Mouse (Mus musculus) forebrain, postnatal 0 days (tissue): Measurements from ENCODE around the gene Wdr34. TPM values are rescaled to one million over a fixed set of nuclear protein-coding genes. Genes with fewer than 3 reads are reported as not detected.

Experiments used
- ATAC-seq: fragments of 200-750 bp; cut with Nextera tagmentation; 2 replicates; pipeline ENCODE4 v1.8.0; 2017; ENCODE audit warnings: mild to moderate bottlenecking, moderate library complexity
- DNase-seq: peaks from one replicate; pipeline ENCODE4 v3.0.0-alpha.2; 2015
- H3K27ac ChIP-seq: fragments of 300-500 bp; sonication (generic); 2 replicates; pipeline ENCODE4 v1.5.1; 2014; ENCODE audit warnings: low read depth, mild to moderate bottlenecking, antibody characterized with exemption, low read length, moderate library complexity, mixed read lengths
- H3K27me3 ChIP-seq: fragments of 300-500 bp; sonication (generic); 2 replicates; pipeline ENCODE4 v1.6.1; 2014; ENCODE audit warnings: mild to moderate bottlenecking, low read length, mixed read lengths; ENCODE audit not compliant: insufficient read depth
- H3K36me3 ChIP-seq: fragments of 300-500 bp; sonication (generic); 2 replicates; pipeline ENCODE4 v1.6.1; 2014; ENCODE audit warnings: mild to moderate bottlenecking, moderate library complexity; ENCODE audit not compliant: insufficient read depth
- H3K4me1 ChIP-seq: fragments of 300-500 bp; sonication (generic); 2 replicates; pipeline ENCODE4 v1.6.1; 2014; ENCODE audit warnings: antibody characterized with exemption; ENCODE audit not compliant: insufficient read depth
- H3K4me2 ChIP-seq: fragments of 300-500 bp; sonication (generic); 2 replicates; pipeline ENCODE4 v1.6.1; 2014; ENCODE audit warnings: low read depth, mild to moderate bottlenecking, moderate library complexity
- H3K4me3 ChIP-seq: fragments of 300-500 bp; sonication (generic); 2 replicates; pipeline ENCODE4 v1.5.1; 2014; ENCODE audit warnings: low read depth, low read length, mixed read lengths
- H3K9ac ChIP-seq: fragments of 300-500 bp; sonication (generic); 2 replicates; pipeline ENCODE4 v1.6.1; 2014; ENCODE audit warnings: mild to moderate bottlenecking
- H3K9me3 ChIP-seq: fragments of 300-500 bp; sonication (generic); 2 replicates; pipeline ENCODE4 v1.6.1; 2016; ENCODE audit warnings: low read length
- CTCF ChIP-seq: sonication (generic); IDR thresholded peaks from 2 replicates; pipeline ENCODE4 v1.5.1; 2016; ENCODE audit warnings: antibody characterized with exemption, control low read depth, low read depth
- WGBS: fragments of 180-500 bp; shearing (Covaris S2); extraction: QIAGEN DNeasy Blood & Tissue Kit; methylation state at CpG from one replicate; pipeline ENCODE4 v1.1.7; 2014; 5-methylcytosine and 5-hydroxymethylcytosine counted together
- polyA plus RNA-seq: library from polyadenylated mRNA; unstranded; fragments of >200 nt; fragmentation: Nextera tagmentation; extraction: Ambion mirVana; gene quantifications from 2 replicates; pipeline ENCODE4 v1.2.1, GENCODE M21; 2015
- total RNA-seq: library from RNA; depleted of rRNA; stranded (reverse); fragments of >200 nt; gene quantifications from 2 replicates; pipeline ENCODE4 v1.2.3, GENCODE M21; 2014

The Wdr34 gene
- total and polyA plus RNA-seq, 2 experiments from 2014 or later = 83.6 to 103 TPM

GRCm38 (mm10) chr2:30087310-30087709, 38.6 kb upstream of the Wdr34 start:
- Histone ChIP-seq H3K9me3 (no peaks in the 10 kb centered on the region), H3K27me3 (no peaks in the 10 kb centered on the region), H3K4me3 (no peak overlapping the region), H3K36me3 (peaks cover 6% of the 10 kb centered on the region; the same call in 1 of the 2 replicates), H3K4me2 (no peak overlapping the region), H3K9ac (no peak overlapping the region), H3K4me1 (no peaks in the 10 kb centered on the region), H3K27ac (no peak overlapping the region)
- ATAC-seq (no peak), DNase-seq (no peak)
- 93% methylated on average over 4 of the region's 4 CpGs for WGBS
- no peak for TF ChIP-seq CTCF

- Histone ChIP-seq H3K9me3 (no peaks in the 10 kb centered on the region), H3K9ac (no peak overlapping the region; the same call in 1 of the 2 replicates), H3K27ac (no peak overlapping the region), H3K36me3 (no peaks in the 10 kb centered on the region), H3K4me1 (no peaks in the 10 kb centered on the region), H3K4me3 (no peak overlapping the region), H3K4me2 (peak overlapping the region; percentile 35), H3K27me3 (no peaks in the 10 kb centered on the region)
- no peak for TF ChIP-seq CTCF
- DNase-seq = no peak
- 13% methylated on average over 12 of the region's 12 CpGs for WGBS
- peak; percentile 65 for ATAC-seq
Measured at GRCm38 (mm10) chr2:30084632-30085031, 36.0 kb upstream of the Wdr34 start.

- no peaks in the 10 kb centered on the region for H3K4me1 ChIP-seq
- 49% methylated on average over 5 of the region's 5 CpGs for WGBS
- H3K27ac ChIP-seq = no peak overlapping the region
- H3K4me3 ChIP-seq = no peak overlapping the region
- H3K36me3 ChIP-seq = no peaks in the 10 kb centered on the region
- DNase-seq (no peak), ATAC-seq (no peak)
- no peak overlapping the region for H3K9ac ChIP-seq
- no peak for TF ChIP-seq CTCF
- H3K4me2 ChIP-seq = 0 out of 2 replicates have a peak overlapping the region, but pooled peaks have one; percentile 35
- no peaks in the 10 kb centered on the region for H3K27me3 ChIP-seq
- H3K9me3 ChIP-seq = no peaks in the 10 kb centered on the region
Measured at GRCm38 (mm10) chr2:30084113-30084512, 35.4 kb upstream of the Wdr34 start.

GRCm38 (mm10) chr2:30080181-30080800, 31.6 kb upstream of the Wdr34 start:
- no peaks in the 10 kb centered on the region for H3K4me1 ChIP-seq
- H3K27ac ChIP-seq = no peak overlapping the region
- H3K27me3 ChIP-seq = no peaks in the 10 kb centered on the region
- DNase-seq = no peak
- H3K4me3 ChIP-seq = no peak overlapping the region
- WGBS = 90% methylated on average over 15 of the region's 15 CpGs
- no peak overlapping the region for H3K4me2 ChIP-seq
- H3K36me3 ChIP-seq = no peaks in the 10 kb centered on the region
- ATAC-seq = no peak
- no peaks in the 10 kb centered on the region for H3K9me3 ChIP-seq
- TF ChIP-seq CTCF = no peak
- H3K9ac ChIP-seq = no peak overlapping the region

GRCm38 (mm10) chr2:30078760-30079159, 30.1 kb upstream of the Wdr34 start:
- no peak for DNase-seq
- Histone ChIP-seq H3K27me3 (no peaks in the 10 kb centered on the region), H3K27ac (no peak overlapping the region), H3K36me3 (peaks cover 10% of the 10 kb centered on the region; the same call in 1 of the 2 replicates), H3K9ac (no peak overlapping the region), H3K4me1 (no peaks in the 10 kb centered on the region), H3K4me3 (no peak overlapping the region), H3K9me3 (no peaks in the 10 kb centered on the region), H3K4me2 (no peak overlapping the region)
- no peak for TF ChIP-seq CTCF
- 76% methylated on average over 4 of the region's 4 CpGs for WGBS
- no peak for ATAC-seq

- DNase-seq = no peak
- no peak overlapping the region for H3K4me2 ChIP-seq
- no peak for ATAC-seq
- H3K36me3 ChIP-seq = peaks cover 10% of the 10 kb centered on the region; the same call in 1 of the 2 replicates
- no peak for TF ChIP-seq CTCF
- no peaks in the 10 kb centered on the region for H3K4me1 ChIP-seq
- no peaks in the 10 kb centered on the region for H3K9me3 ChIP-seq
- no peak overlapping the region for H3K27ac ChIP-seq
- H3K9ac ChIP-seq = no peak overlapping the region
- no peaks in the 10 kb centered on the region for H3K27me3 ChIP-seq
- H3K4me3 ChIP-seq = no peak overlapping the region
- 30% methylated on average over 10 of the region's 10 CpGs for WGBS
Measured at GRCm38 (mm10) chr2:30078349-30078712, 29.6 kb upstream of the Wdr34 start.

- TF ChIP-seq CTCF = peak; percentile 99
- H3K9ac ChIP-seq = no peak within 1 kb of the TSS
- ATAC-seq = peak; percentile 91
Measured at GRCm38 (mm10) chr2:30077502-30078348, 29.0 kb upstream of the Wdr34 start, which contains the start of gene Pkn3. Pkn3 (plus strand) TSS chr2:30077684.

More at GRCm38 (mm10) chr2:30077502-30078348, 29.0 kb upstream of the Wdr34 start, which contains the start of gene Pkn3:
- no peaks in the 10 kb centered on the region for H3K9me3 ChIP-seq
- H3K27me3 ChIP-seq = no peaks in the 10 kb centered on the region
- peak within 1 kb of the TSS; percentile 70 for H3K4me2 ChIP-seq
- WGBS = under 1% methylated on average over 53 of the region's 53 CpGs
- H3K36me3 ChIP-seq = peaks cover 15% of the 10 kb centered on the region; the same call in 1 of the 2 replicates
- DNase-seq = peak; percentile 90
- peak within 1 kb of the TSS; percentile 32 for H3K4me3 ChIP-seq
- no peak within 1 kb of the TSS for H3K27ac ChIP-seq
- no peaks in the 10 kb centered on the region for H3K4me1 ChIP-seq
